ENCODE assay signal across 8 mouse cellular contexts in genomic region chr2:173022813-173023212, GRCm38 (mm10). TPM values are rescaled to one million over a fixed set of nuclear protein-coding genes. Genes with fewer than 3 reads are reported as not detected.
A peak's percentile ranks its signal among the peaks of the same experiment; 100 is the strongest.
DNase-seq lines count a peak whose midpoint lies in the region; ATAC-seq and TF ChIP-seq lines count a peak whose summit lies in the region.

No protein-coding gene starts in this region.

- H3K36me3 ChIP-seq in forebrain, postnatal 0 days (ENCODE audit: insufficient read depth), result no peaks in the 10 kb centered on the region
- peaks cover 35% of the 10 kb centered on the region for H3K36me3 ChIP-seq in limb, embryonic 12.5 days

- WGBS in forebrain, postnatal 0 days, result 17% methylated on average over 10 of the region's 10 CpGs
- WGBS in limb, embryonic 12.5 days, result 35% methylated on average over 10 of the region's 10 CpGs
- WGBS in olfactory bulb, adult 2 months, result 47% methylated on average over 10 of the region's 10 CpGs

- peak overlapping the region; percentile 64 for H3K4me2 ChIP-seq in forebrain, postnatal 0 days (ENCODE audit: low read depth)
- peak overlapping the region; percentile 80 for H3K4me2 ChIP-seq in limb, embryonic 12.5 days

- H3K27ac ChIP-seq in forebrain, postnatal 0 days (ENCODE audit: low read depth, low read length), result no peak overlapping the region
- no peak overlapping the region for H3K27ac ChIP-seq in limb, embryonic 12.5 days
- no peak overlapping the region for H3K27ac ChIP-seq in olfactory bulb, adult 2 months (ENCODE audit: insufficient read depth, low read depth, low read length)

- H3K9ac ChIP-seq in forebrain, postnatal 0 days, result peak overlapping the region; percentile 68
- peak overlapping the region; percentile 72 for H3K9ac ChIP-seq in limb, embryonic 12.5 days (replicated peaks)

- no peak for TF ChIP-seq CTCF in forebrain, postnatal 0 days (IDR thresholded peaks at IDR 0.05; ENCODE audit: low read depth)
- TF ChIP-seq CTCF in olfactory bulb, adult 2 months (IDR thresholded peaks at IDR 0.05; ENCODE audit: insufficient read depth, low read depth, low read length), result no peak

- peak overlapping the region; percentile 85 for H3K4me3 ChIP-seq in forebrain, postnatal 0 days (ENCODE audit: low read depth, low read length)
- H3K4me3 ChIP-seq in limb, embryonic 12.5 days (replicated peaks), result peak overlapping the region; percentile 79
- H3K4me3 ChIP-seq in olfactory bulb, adult 2 months (ENCODE audit: insufficient read depth, low read depth, low read length), result peak overlapping the region; percentile 71

- no peak for TF ChIP-seq POLR2A in olfactory bulb, adult 2 months (IDR thresholded peaks at IDR 0.05; ENCODE audit: insufficient read depth, low read depth, low read length)

- H3K4me1 ChIP-seq in forebrain, postnatal 0 days (ENCODE audit: insufficient read depth), result peaks cover 8% of the 10 kb centered on the region
- peaks cover 71% of the 10 kb centered on the region for H3K4me1 ChIP-seq in limb, embryonic 12.5 days (replicated peaks)
- H3K4me1 ChIP-seq in olfactory bulb, adult 2 months (ENCODE audit: control insufficient read depth, insufficient read depth, low read length), result peaks cover 37% of the 10 kb centered on the region

- no peak for ATAC-seq in forebrain, postnatal 0 days
- ATAC-seq in limb, embryonic 12.5 days (ENCODE audit: insufficient number of reproducible peaks, insufficient read depth, low FRiP score, low TSS enrichment, low read depth), result no peak

- DNase-seq in spleen, postnatal 10 days (ENCODE audit: low spot score in 2 of 2), result peak; percentile 41 to 43
- DNase-seq in spleen, postnatal 36 days (ENCODE audit: low spot score in 2 of 2), result no peak
- DNase-seq in forebrain, postnatal 0 days, result no peak
- DNase-seq in left cerebral cortex, adult 18-20 months (ENCODE audit: low spot score in 2 of 2), result no peak
- no peak for DNase-seq in frontal cortex, adult 2 months (ENCODE audit: extremely low spot score in 1 of 2, low spot score in 1 of 2)
- DNase-seq in layer of hippocampus, postnatal 10 days (ENCODE audit: low spot score in 2 of 2), result no peak

- H3K9me3 ChIP-seq in forebrain, postnatal 0 days (ENCODE audit: low read length), result no peaks in the 10 kb centered on the region
- no peaks in the 10 kb centered on the region for H3K9me3 ChIP-seq in limb, embryonic 12.5 days

- H3K27me3 ChIP-seq in forebrain, postnatal 0 days (ENCODE audit: insufficient read depth, low read length), result no peaks in the 10 kb centered on the region
- H3K27me3 ChIP-seq in limb, embryonic 12.5 days, result peaks cover 23% of the 10 kb centered on the region

RNA-seq across cellular contexts. Expression of gene Rbm38, which starts 2.5 kb away (rescaled TPM):
- 5.9 and 6.6 TPM in 2 replicates for total RNA-seq in forebrain, postnatal 0 days (2014; rRNA removed)
- polyA plus RNA-seq in forebrain, postnatal 0 days (2015; fragmentation: Nextera tagmentation; extraction: Ambion mirVana), result 11.0 and 14.5 TPM in 2 replicates
- polyA plus RNA-seq in limb, embryonic 12.5 days (2016; fragmentation: Nextera tagmentation; extraction: Ambion mirVana), result 40.1 and 45.6 TPM in 2 replicates
- not detected in 2 replicates for polyA plus RNA-seq in olfactory bulb, adult 2 months (2012; ENCODE audit: insufficient read depth, insufficient read length, low replicate concordance, missing spikeins)
- 1 to 10 TPM; 3.4 to 3.9 TPM for total RNA-seq in left cerebral cortex, adult 18-20 months (2021)
- polyA plus RNA-seq in frontal cortex, adult 2 months (2012; rRNA removed), result 5.1 and 6.8 TPM in 2 replicates
- total RNA-seq in layer of hippocampus, postnatal 10 days (2021), result 1 to 10 TPM; 4.4 to 6.3 TPM

RNA-seq across cellular contexts. Expression of gene Rae1, which starts 22.9 kb away (rescaled TPM):
- 103 and 108 TPM in 2 replicates for total RNA-seq in forebrain, postnatal 0 days (2014; rRNA removed)
- polyA plus RNA-seq in forebrain, postnatal 0 days (2015; fragmentation: Nextera tagmentation; extraction: Ambion mirVana), result 150 and 161 TPM in 2 replicates
- polyA plus RNA-seq in limb, embryonic 12.5 days (2016; fragmentation: Nextera tagmentation; extraction: Ambion mirVana), result 157 TPM in 2 replicates
- not detected in 2 replicates for polyA plus RNA-seq in olfactory bulb, adult 2 months (2012; ENCODE audit: insufficient read depth, insufficient read length, low replicate concordance, missing spikeins)
- total RNA-seq in left cerebral cortex, adult 18-20 months (2021), result 10 to 100 TPM; 55.2 to 61.0 TPM
- 69.7 and 82.4 TPM in 2 replicates for polyA plus RNA-seq in frontal cortex, adult 2 months (2012; rRNA removed)
- 10 to 100 TPM; 75.3 to 83.2 TPM for total RNA-seq in layer of hippocampus, postnatal 10 days (2021)

RNA-seq across cellular contexts. Expression of gene Spo11, which starts 45.3 kb away (rescaled TPM):
- 1.1 and 1.3 TPM in 2 replicates for total RNA-seq in forebrain, postnatal 0 days (2014; rRNA removed)
- polyA plus RNA-seq in forebrain, postnatal 0 days (2015; fragmentation: Nextera tagmentation; extraction: Ambion mirVana), result 0.92 and 1.1 TPM in 2 replicates
- 1.6 TPM in 2 replicates for polyA plus RNA-seq in limb, embryonic 12.5 days (2016; fragmentation: Nextera tagmentation; extraction: Ambion mirVana)
- polyA plus RNA-seq in olfactory bulb, adult 2 months (2012; ENCODE audit: insufficient read depth, insufficient read length, low replicate concordance, missing spikeins), result not detected in 2 replicates
- total RNA-seq in left cerebral cortex, adult 18-20 months (2021), result under 1 TPM; 0.23 to 0.28 TPM
- 0.76 and 1.0 TPM in 2 replicates for polyA plus RNA-seq in frontal cortex, adult 2 months (2012; rRNA removed)
- total RNA-seq in layer of hippocampus, postnatal 10 days (2021), result under 1 TPM; 0.09 to 0.80 TPM

Comparison
In these comparisons a context has a peak if more than half of its experiments do, and no peak if none do; other contexts are left out.
1. DNase-seq: peak in spleen, postnatal 10 days (2 of 2); none in spleen, postnatal 36 days (0 of 2), forebrain, postnatal 0 days (single experiment), left cerebral cortex, adult 18-20 months (0 of 2), frontal cortex, adult 2 months (0 of 2) and layer of hippocampus, postnatal 10 days (0 of 2).
2. RNA of gene Rae1, which starts 22.9 kb away (polyA plus RNA-seq): 157 TPM in limb, embryonic 12.5 days, 150 to 161 TPM in forebrain, postnatal 0 days and 69.7 to 82.4 TPM in frontal cortex, adult 2 months; not detected in olfactory bulb, adult 2 months; every median in the first group is over 10 times any median in the second.
3. Peak in every context shown above with its lines, with median percentiles within 50 percentile points of each other: H3K4me3 ChIP-seq.